Mouse (Mus musculus): ENCODE data around the gene Urb1. TPM values are rescaled to one million over a fixed set of nuclear protein-coding genes. Genes with fewer than 3 reads are reported as not detected.

The Urb1 gene
- polyA plus RNA-seq, 1 experiment from 2014 or later, result 11.6 TPM

DNA sequence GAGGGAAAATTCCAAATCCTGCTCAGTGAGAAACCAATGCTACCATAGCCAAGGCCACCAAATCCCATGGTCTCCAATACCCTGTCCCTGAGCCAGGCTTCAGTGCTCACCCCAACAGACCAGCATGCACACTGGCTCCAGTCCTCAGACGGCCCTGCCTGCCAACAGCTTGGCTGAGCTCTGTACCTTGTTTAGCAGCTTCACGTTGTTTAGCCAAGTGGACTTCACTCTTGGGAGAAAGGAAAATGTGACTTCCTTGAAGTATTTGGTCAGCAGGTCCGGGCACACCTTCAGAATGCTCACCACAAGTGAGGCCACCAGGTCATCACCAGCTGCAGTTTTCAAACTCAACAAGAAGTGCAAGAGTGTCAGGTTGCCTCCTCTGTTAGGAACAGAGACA lies 17.7 kb downstream of the Urb1 start:
- WGBS, result 94% methylated on average over 3 of the region's 3 CpGs
- no peak for DNase-seq
- H3K36me3 ChIP-seq (ENCODE audit: control insufficient read depth, insufficient read depth, low read length), result peaks cover 97% of the 10 kb centered on the region

DNA sequence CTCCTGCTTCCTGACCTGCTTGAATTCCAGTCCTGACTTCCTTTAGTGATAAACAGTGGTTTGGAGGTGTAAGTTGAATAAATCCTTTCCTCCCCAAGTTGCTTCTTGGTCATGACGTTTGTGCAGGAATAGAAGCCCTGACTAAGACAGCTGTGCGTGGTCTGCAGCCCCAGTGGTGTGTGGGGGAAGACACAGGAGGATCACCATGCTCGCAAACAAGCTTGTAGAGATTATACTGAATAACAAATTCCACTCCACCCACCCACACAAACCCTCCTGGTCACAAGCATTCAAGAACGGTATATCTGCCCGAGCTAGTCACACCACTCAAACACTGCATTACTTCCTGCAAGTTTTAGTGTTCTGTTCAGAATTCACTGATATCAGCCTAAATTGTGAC lies 18.1 kb downstream of the Urb1 start:
- Histone ChIP-seq H3K4me1 (ENCODE audit: control insufficient read depth, insufficient read depth, low read length) (no peaks in the 10 kb centered on the region), H3K4me2 (ENCODE audit: low read length) (no peak overlapping the region), H3K27me3 (ENCODE audit: control insufficient read depth, insufficient read depth, low read length) (no peaks in the 10 kb centered on the region), H3K9ac (replicated peaks; ENCODE audit: low read length) (no peak overlapping the region), H3K27ac (replicated peaks; ENCODE audit: low read depth, low read length) (no peak overlapping the region), H3K9me3 (ENCODE audit: control insufficient read depth, low read length) (no peaks in the 10 kb centered on the region), H3K36me3 (ENCODE audit: control insufficient read depth, insufficient read depth, low read length) (peaks cover 97% of the 10 kb centered on the region), H3K4me3 (replicated peaks; ENCODE audit: low read depth, low read length) (no peak overlapping the region)
- ATAC-seq (ENCODE audit: low FRiP score, low TSS enrichment) (no peak), DNase-seq (no peak)
- 87% methylated on average over 5 of the region's 5 CpGs for WGBS

More for the DNA sequence above, 17.7 kb downstream of the Urb1 start:
- H3K9ac ChIP-seq (replicated peaks; ENCODE audit: low read length), result no peak overlapping the region
- H3K4me1 ChIP-seq (ENCODE audit: control insufficient read depth, insufficient read depth, low read length), result no peaks in the 10 kb centered on the region
- H3K4me2 ChIP-seq (ENCODE audit: low read length), result no peak overlapping the region
- H3K9me3 ChIP-seq (ENCODE audit: control insufficient read depth, low read length), result no peaks in the 10 kb centered on the region
- no peak overlapping the region for H3K4me3 ChIP-seq (replicated peaks; ENCODE audit: low read depth, low read length)
- ATAC-seq (ENCODE audit: low FRiP score, low TSS enrichment), result no peak
- no peaks in the 10 kb centered on the region for H3K27me3 ChIP-seq (ENCODE audit: control insufficient read depth, insufficient read depth, low read length)
- no peak overlapping the region for H3K27ac ChIP-seq (replicated peaks; ENCODE audit: low read depth, low read length)

DNA sequence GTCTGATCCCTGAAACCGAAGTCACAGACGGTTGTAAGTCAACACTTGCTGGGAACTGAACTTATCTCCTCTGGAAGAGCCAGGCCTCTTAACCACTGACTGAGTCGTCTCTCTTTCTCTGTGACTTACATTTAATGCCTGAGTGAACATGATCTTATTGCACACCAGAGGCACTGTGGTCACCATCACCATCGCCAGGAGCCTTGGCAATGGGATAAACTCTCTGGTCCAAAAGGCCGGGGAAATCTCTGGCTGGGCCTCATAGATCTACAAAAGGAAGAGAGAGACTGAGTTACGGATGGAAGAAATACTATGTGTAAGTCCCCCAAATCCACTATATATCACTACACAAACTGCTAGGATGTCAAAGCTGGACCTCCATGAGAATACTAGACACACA lies 19.3 kb downstream of the Urb1 start:
- Histone ChIP-seq H3K4me1 (ENCODE audit: control insufficient read depth, insufficient read depth, low read length) (no peaks in the 10 kb centered on the region), H3K4me3 (replicated peaks; ENCODE audit: low read depth, low read length) (no peak overlapping the region), H3K9ac (replicated peaks; ENCODE audit: low read length) (no peak overlapping the region), H3K27ac (replicated peaks; ENCODE audit: low read depth, low read length) (no peak overlapping the region), H3K27me3 (ENCODE audit: control insufficient read depth, insufficient read depth, low read length) (no peaks in the 10 kb centered on the region), H3K4me2 (ENCODE audit: low read length) (no peak overlapping the region), H3K36me3 (ENCODE audit: control insufficient read depth, insufficient read depth, low read length) (peaks cover 98% of the 10 kb centered on the region), H3K9me3 (ENCODE audit: control insufficient read depth, low read length) (no peaks in the 10 kb centered on the region)
- 83% methylated on average over 6 of the region's 6 CpGs for whole genome bisulfite sequencing
- DNase-seq, result no peak
- no peak for ATAC-seq (ENCODE audit: low FRiP score, low TSS enrichment)

DNA sequence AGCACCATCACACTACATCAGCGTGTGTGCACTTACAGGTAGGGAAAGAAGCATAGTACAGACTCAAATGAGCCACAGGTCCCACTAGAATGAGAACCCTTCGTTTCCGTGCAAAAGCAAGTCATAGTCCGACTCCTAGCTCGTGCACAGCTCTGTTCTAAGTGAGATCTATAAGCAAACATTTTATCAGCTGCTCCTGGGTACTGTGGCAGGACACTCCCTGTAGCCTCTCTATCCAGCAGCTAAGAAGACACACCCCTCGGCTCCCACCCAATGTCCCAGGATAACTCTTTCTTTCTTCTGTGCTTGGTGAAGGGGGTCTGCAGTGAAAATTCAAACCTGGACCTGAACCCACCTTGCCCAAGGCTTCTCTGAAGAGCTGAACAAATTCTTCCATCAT lies 21.6 kb downstream of the Urb1 start:
- no peak overlapping the region for H3K4me3 ChIP-seq (replicated peaks; ENCODE audit: low read depth, low read length)
- H3K4me2 ChIP-seq (ENCODE audit: low read length), result no peak overlapping the region
- no peak for DNase-seq
- H3K9me3 ChIP-seq (ENCODE audit: control insufficient read depth, low read length), result no peaks in the 10 kb centered on the region
- peaks cover 99% of the 10 kb centered on the region for H3K36me3 ChIP-seq (ENCODE audit: control insufficient read depth, insufficient read depth, low read length)
- WGBS, result 95% methylated on average over 6 of the region's 6 CpGs
- H3K27ac ChIP-seq (replicated peaks; ENCODE audit: low read depth, low read length), result no peak overlapping the region
- no peaks in the 10 kb centered on the region for H3K27me3 ChIP-seq (ENCODE audit: control insufficient read depth, insufficient read depth, low read length)
- ATAC-seq (ENCODE audit: low FRiP score, low TSS enrichment), result no peak
- H3K4me1 ChIP-seq (ENCODE audit: control insufficient read depth, insufficient read depth, low read length), result no peaks in the 10 kb centered on the region
- H3K9ac ChIP-seq (replicated peaks; ENCODE audit: low read length), result no peak overlapping the region

DNA sequence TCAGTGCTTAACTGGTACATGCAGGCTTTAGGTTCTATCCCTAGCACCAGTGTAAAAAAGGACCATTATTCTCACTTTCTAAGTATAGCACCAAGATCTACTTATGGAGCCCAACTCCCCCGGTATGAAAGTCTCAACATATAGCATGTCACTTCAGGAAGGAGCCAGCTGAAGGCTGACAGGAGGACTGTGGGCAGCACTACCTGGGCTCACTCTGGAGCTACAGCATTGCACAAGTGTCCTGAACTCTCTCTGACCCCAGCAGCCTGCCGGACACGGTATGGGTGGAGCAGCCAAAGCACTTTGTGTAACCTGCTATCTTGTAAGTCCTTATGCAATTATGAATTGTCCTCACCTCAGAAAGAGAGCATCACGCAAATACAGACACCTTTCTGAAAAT lies 25.0 kb downstream of the Urb1 start:
- H3K4me1 ChIP-seq (ENCODE audit: control insufficient read depth, insufficient read depth, low read length), result no peaks in the 10 kb centered on the region
- no peaks in the 10 kb centered on the region for H3K9me3 ChIP-seq (ENCODE audit: control insufficient read depth, low read length)
- H3K27me3 ChIP-seq (ENCODE audit: control insufficient read depth, insufficient read depth, low read length), result no peaks in the 10 kb centered on the region
- H3K4me2 ChIP-seq (ENCODE audit: low read length), result no peak overlapping the region
- H3K36me3 ChIP-seq (ENCODE audit: control insufficient read depth, insufficient read depth, low read length), result peaks cover 97% of the 10 kb centered on the region
- H3K27ac ChIP-seq (replicated peaks; ENCODE audit: low read depth, low read length), result no peak overlapping the region
- no peak overlapping the region for H3K4me3 ChIP-seq (replicated peaks; ENCODE audit: low read depth, low read length)
- ATAC-seq (ENCODE audit: low FRiP score, low TSS enrichment) (no peak), DNase-seq (no peak)
- no peak overlapping the region for H3K9ac ChIP-seq (replicated peaks; ENCODE audit: low read length)
- WGBS, result 98% methylated on average over 4 of the region's 4 CpGs

DNA sequence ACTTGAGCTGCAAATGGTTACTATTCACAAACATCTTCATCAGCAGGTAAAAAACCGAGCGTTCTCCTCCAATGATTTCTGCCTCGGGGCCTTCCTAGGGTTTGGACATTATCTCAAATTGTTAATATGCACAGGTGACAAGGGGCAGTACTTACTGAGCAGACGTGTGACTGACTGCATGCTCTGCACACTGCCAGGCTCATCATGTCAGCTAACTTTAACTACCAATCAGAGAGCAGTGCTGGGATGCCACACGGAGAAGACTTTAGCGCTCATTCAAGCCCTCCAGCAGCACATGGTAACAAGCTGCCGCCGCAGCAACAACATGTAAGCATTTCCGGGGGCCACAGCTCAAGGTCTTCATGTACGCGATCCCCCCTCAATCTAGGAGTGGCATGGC lies 26.9 kb downstream of the Urb1 start:
- Histone ChIP-seq H3K4me2 (ENCODE audit: low read length) (no peak overlapping the region), H3K9ac (replicated peaks; ENCODE audit: low read length) (no peak overlapping the region), H3K36me3 (ENCODE audit: control insufficient read depth, insufficient read depth, low read length) (peaks cover 94% of the 10 kb centered on the region), H3K27ac (replicated peaks; ENCODE audit: low read depth, low read length) (no peak overlapping the region), H3K9me3 (ENCODE audit: control insufficient read depth, low read length) (no peaks in the 10 kb centered on the region), H3K4me3 (replicated peaks; ENCODE audit: low read depth, low read length) (no peak overlapping the region), H3K27me3 (ENCODE audit: control insufficient read depth, insufficient read depth, low read length) (no peaks in the 10 kb centered on the region), H3K4me1 (ENCODE audit: control insufficient read depth, insufficient read depth, low read length) (no peaks in the 10 kb centered on the region)
- no peak for DNase-seq
- no peak for ATAC-seq (ENCODE audit: low FRiP score, low TSS enrichment)
- 93% methylated on average over 11 of the region's 11 CpGs for WGBS

DNA sequence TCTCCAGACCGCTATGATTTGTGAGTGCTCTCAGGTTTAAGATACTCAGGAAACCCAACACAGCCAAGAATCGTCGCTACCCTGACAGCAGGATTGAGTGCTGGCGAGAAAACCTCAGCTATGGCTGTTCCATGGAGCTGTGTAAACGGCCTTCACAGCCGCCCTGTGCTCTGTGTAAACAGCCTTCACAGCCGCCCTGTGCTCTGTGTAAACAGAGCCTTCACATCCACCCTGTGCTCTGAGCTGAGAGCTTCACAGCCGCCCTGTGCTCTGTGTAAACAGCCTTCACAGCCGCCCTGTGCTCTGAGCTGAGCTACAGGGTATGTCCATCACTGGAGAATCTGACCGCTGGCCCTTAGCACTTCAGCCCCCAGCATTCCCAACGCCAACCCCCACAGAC lies 30.4 kb downstream of the Urb1 start:
- Histone ChIP-seq H3K4me1 (ENCODE audit: control insufficient read depth, insufficient read depth, low read length) (no peaks in the 10 kb centered on the region), H3K27me3 (ENCODE audit: control insufficient read depth, insufficient read depth, low read length) (no peaks in the 10 kb centered on the region), H3K36me3 (ENCODE audit: control insufficient read depth, insufficient read depth, low read length) (peaks cover 93% of the 10 kb centered on the region), H3K9ac (replicated peaks; ENCODE audit: low read length) (no peak overlapping the region), H3K4me2 (ENCODE audit: low read length) (no peak overlapping the region), H3K9me3 (ENCODE audit: control insufficient read depth, low read length) (no peaks in the 10 kb centered on the region), H3K4me3 (replicated peaks; ENCODE audit: low read depth, low read length) (no peak overlapping the region), H3K27ac (replicated peaks; ENCODE audit: low read depth, low read length) (0 out of 2 replicates have a peak overlapping the region, but pooled peaks have one; percentile 20)
- WGBS, result 86% methylated on average over 11 of the region's 11 CpGs
- peak; percentile 23 for DNase-seq
- ATAC-seq (ENCODE audit: low FRiP score, low TSS enrichment), result no peak

DNA sequence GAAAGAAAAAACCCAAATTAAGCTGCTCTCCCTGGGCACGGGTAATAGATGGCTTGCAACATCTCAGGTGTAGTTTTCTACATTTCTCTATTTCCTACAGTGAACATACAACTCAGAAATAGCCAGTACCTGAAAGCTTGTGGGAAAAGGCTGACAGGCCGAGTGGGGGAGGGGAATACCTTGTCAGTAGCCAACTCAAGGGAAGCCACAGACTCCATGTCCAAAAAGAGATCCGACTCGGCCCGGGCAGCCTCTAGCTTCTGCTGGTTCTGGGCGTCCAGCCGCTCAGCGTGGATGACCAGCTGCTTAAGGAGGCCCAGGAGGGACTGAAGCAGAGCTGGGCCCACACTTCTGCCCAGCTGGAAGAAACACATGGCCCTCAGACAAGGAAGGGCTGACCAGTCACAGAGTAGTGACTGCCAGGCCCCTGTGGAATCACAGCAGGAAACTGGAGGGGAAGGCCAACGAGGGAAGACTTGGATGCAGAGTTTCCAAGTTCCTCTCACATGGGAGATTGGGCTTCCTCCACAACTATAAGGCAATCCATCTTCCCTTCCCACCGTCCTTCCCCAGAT lies 34.2 kb downstream of the Urb1 start:
- no peak overlapping the region for H3K4me3 ChIP-seq (replicated peaks; ENCODE audit: low read depth, low read length)
- H3K36me3 ChIP-seq (ENCODE audit: control insufficient read depth, insufficient read depth, low read length), result peaks cover 95% of the 10 kb centered on the region
- H3K27me3 ChIP-seq (ENCODE audit: control insufficient read depth, insufficient read depth, low read length), result no peaks in the 10 kb centered on the region
- H3K27ac ChIP-seq (replicated peaks; ENCODE audit: low read depth, low read length), result no peak overlapping the region
- ATAC-seq (ENCODE audit: low FRiP score, low TSS enrichment) (no peak), DNase-seq (no peak)
- H3K4me2 ChIP-seq (ENCODE audit: low read length), result no peak overlapping the region
- no peaks in the 10 kb centered on the region for H3K9me3 ChIP-seq (ENCODE audit: control insufficient read depth, low read length)
- 87% methylated on average over 10 of the region's 10 CpGs for WGBS
- H3K9ac ChIP-seq (replicated peaks; ENCODE audit: low read length), result no peak overlapping the region
- H3K4me1 ChIP-seq (ENCODE audit: control insufficient read depth, insufficient read depth, low read length), result no peaks in the 10 kb centered on the region

DNA sequence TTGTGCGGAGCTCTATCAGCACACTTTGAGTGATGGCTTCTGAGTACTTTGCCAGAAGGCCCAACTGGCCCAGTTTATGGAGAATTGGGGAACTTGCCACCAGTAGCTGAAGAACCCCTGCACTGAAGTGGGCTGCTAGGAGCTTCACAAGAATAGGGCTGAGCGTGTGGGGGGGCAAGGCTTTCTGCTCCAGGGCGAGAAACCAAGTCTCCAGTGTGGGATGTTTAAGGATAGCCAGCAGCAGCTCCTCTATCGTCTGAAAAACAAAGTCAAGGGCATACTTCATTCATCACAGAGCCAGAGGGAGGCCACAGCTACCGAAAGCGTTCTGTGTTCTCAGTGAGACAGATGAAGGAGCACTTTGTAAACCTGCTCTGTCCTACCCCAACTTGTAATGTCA lies 35.6 kb downstream of the Urb1 start:
- Histone ChIP-seq H3K36me3 (ENCODE audit: control insufficient read depth, insufficient read depth, low read length) (peaks cover 94% of the 10 kb centered on the region), H3K27me3 (ENCODE audit: control insufficient read depth, insufficient read depth, low read length) (no peaks in the 10 kb centered on the region), H3K9me3 (ENCODE audit: control insufficient read depth, low read length) (no peaks in the 10 kb centered on the region), H3K9ac (replicated peaks; ENCODE audit: low read length) (no peak overlapping the region), H3K27ac (replicated peaks; ENCODE audit: low read depth, low read length) (no peak overlapping the region), H3K4me3 (replicated peaks; ENCODE audit: low read depth, low read length) (no peak overlapping the region), H3K4me1 (ENCODE audit: control insufficient read depth, insufficient read depth, low read length) (no peaks in the 10 kb centered on the region), H3K4me2 (ENCODE audit: low read length) (no peak overlapping the region)
- ATAC-seq (ENCODE audit: low FRiP score, low TSS enrichment) (no peak), DNase-seq (no peak)
- 94% methylated on average over 6 of the region's 6 CpGs for WGBS

All from midbrain, embryonic 14.5 days (tissue).